Mouse (Mus musculus) hindbrain, embryonic 14.5 days (tissue): Measurements from ENCODE around the gene Kdm2b. TPM values are rescaled to one million over a fixed set of nuclear protein-coding genes. Genes with fewer than 3 reads are reported as not detected.

Experiments
- ATAC-seq: fragments of 200-750 bp; cut with Nextera tagmentation; 2 replicates; pipeline ENCODE4 v1.8.0; 2017; ENCODE audit warnings: moderate number of reproducible peaks, mild to moderate bottlenecking, moderate TSS enrichment, moderate library complexity; ENCODE audit not compliant: low FRiP score
- DNase-seq: peaks from one replicate; pipeline ENCODE4 v3.0.0-alpha.2; 2015; ENCODE audit warnings: low spot score
- H3K27ac ChIP-seq: fragments of 300-500 bp; sonication (generic); 2 replicates; pipeline ENCODE4 v1.5.1; 2014; ENCODE audit warnings: mild to moderate bottlenecking, moderate library complexity
- H3K27me3 ChIP-seq: fragments of 300-500 bp; sonication (generic); 2 replicates; pipeline ENCODE4 v1.6.1; 2014; ENCODE audit warnings: mild to moderate bottlenecking, low read length, mixed read lengths; ENCODE audit not compliant: control insufficient read depth, insufficient read depth
- H3K36me3 ChIP-seq: fragments of 300-500 bp; sonication (generic); replicated peaks from 2 replicates; pipeline ENCODE4 v1.6.1; 2014; ENCODE audit not compliant: control insufficient read depth, insufficient read depth
- H3K4me1 ChIP-seq: fragments of 300-500 bp; sonication (generic); replicated peaks from 2 replicates; pipeline ENCODE4 v1.6.1; 2014; ENCODE audit warnings: antibody characterized with exemption, low read length, mixed read lengths; ENCODE audit not compliant: control insufficient read depth, insufficient read depth
- H3K4me2 ChIP-seq: fragments of 300-500 bp; sonication (generic); replicated peaks from 2 replicates; pipeline ENCODE4 v1.6.1; 2014; ENCODE audit warnings: mild to moderate bottlenecking, moderate library complexity
- H3K4me3 ChIP-seq: fragments of 300-500 bp; sonication (generic); replicated peaks from 2 replicates; pipeline ENCODE4 v1.5.1; 2014; ENCODE audit warnings: mild to moderate bottlenecking, low read length
- H3K9ac ChIP-seq: fragments of 300-500 bp; sonication (generic); 2 replicates; pipeline ENCODE4 v1.6.1; 2014
- H3K9me3 ChIP-seq: fragments of 300-500 bp; sonication (generic); 2 replicates; pipeline ENCODE4 v1.6.1; 2016; ENCODE audit warnings: low read length; ENCODE audit not compliant: control insufficient read depth
- WGBS: fragments of 180-500 bp; shearing (Covaris S2); extraction: QIAGEN DNeasy Blood & Tissue Kit; methylation state at CpG from one replicate; pipeline ENCODE4 v1.1.7; 2014; 5-methylcytosine and 5-hydroxymethylcytosine counted together
- polyA plus RNA-seq: library from polyadenylated mRNA; unstranded; fragments of >200 nt; fragmentation: Nextera tagmentation; extraction: Ambion mirVana; gene quantifications from 2 replicates; pipeline ENCODE4 v1.2.1, GENCODE M21; 2014

The Kdm2b gene
- polyA plus RNA-seq, 1 experiment from 2014 or later = 87.1 TPM

GRCm38 (mm10) chr5:122825099-122825498 lies 164.5 kb downstream of the Kdm2b start:
- 85% methylated on average over 8 of the region's 8 CpGs for WGBS
- H3K4me2 ChIP-seq = no peak overlapping the region
- H3K4me3 ChIP-seq = no peak overlapping the region
- H3K27ac ChIP-seq = no peak overlapping the region
- ATAC-seq (no peak), DNase-seq (no peak)
- H3K27me3 ChIP-seq = no peaks in the 10 kb centered on the region
- peaks cover 2% of the 10 kb centered on the region for H3K4me1 ChIP-seq
- no peaks in the 10 kb centered on the region for H3K36me3 ChIP-seq
- no peaks in the 10 kb centered on the region for H3K9me3 ChIP-seq
- H3K9ac ChIP-seq = no peak overlapping the region

GRCm38 (mm10) chr5:122824450-122824849 lies 165.2 kb downstream of the Kdm2b start:
- DNase-seq = no peak
- H3K4me3 ChIP-seq = no peak overlapping the region
- H3K4me1 ChIP-seq = peaks cover 9% of the 10 kb centered on the region
- H3K36me3 ChIP-seq = peaks cover under 1% of the 10 kb centered on the region; the same call in 1 of the 2 replicates
- no peak overlapping the region for H3K27ac ChIP-seq
- no peak for ATAC-seq
- no peak overlapping the region for H3K9ac ChIP-seq
- 67% methylated on average over 6 of the region's 6 CpGs for WGBS
- no peak overlapping the region for H3K4me2 ChIP-seq
- H3K9me3 ChIP-seq = no peaks in the 10 kb centered on the region
- H3K27me3 ChIP-seq = no peaks in the 10 kb centered on the region

- Histone ChIP-seq H3K9ac (no peak overlapping the region), H3K27ac (no peak overlapping the region), H3K4me1 (peaks cover 13% of the 10 kb centered on the region), H3K36me3 (peaks cover 6% of the 10 kb centered on the region; the same call in 1 of the 2 replicates), H3K4me2 (no peak overlapping the region), H3K4me3 (no peak overlapping the region), H3K27me3 (no peaks in the 10 kb centered on the region), H3K9me3 (no peaks in the 10 kb centered on the region)
- DNase-seq (no peak), ATAC-seq (no peak)
- WGBS = 62% methylated on average over 1 of the region's 1 CpGs
These were observed 165.6 kb downstream of the Kdm2b start for GRCm38 (mm10) chr5:122823976-122824375.

GRCm38 (mm10) chr5:122822441-122822840 lies 167.2 kb downstream of the Kdm2b start:
- WGBS = 91% methylated on average over 4 of the region's 4 CpGs
- Histone ChIP-seq H3K4me2 (no peak overlapping the region), H3K4me3 (no peak overlapping the region), H3K36me3 (peaks cover 21% of the 10 kb centered on the region), H3K9ac (no peak overlapping the region), H3K27ac (no peak overlapping the region), H3K27me3 (no peaks in the 10 kb centered on the region), H3K9me3 (no peaks in the 10 kb centered on the region), H3K4me1 (peaks cover 13% of the 10 kb centered on the region)
- ATAC-seq = no peak
- no peak for DNase-seq

- Histone ChIP-seq H3K4me2 (peak overlapping the region; percentile 72), H3K4me1 (peaks cover 13% of the 10 kb centered on the region), H3K27ac (peak overlapping the region; percentile 93), H3K4me3 (peak overlapping the region; percentile 62), H3K9ac (peak overlapping the region; percentile 72), H3K36me3 (peaks cover 29% of the 10 kb centered on the region), H3K9me3 (no peaks in the 10 kb centered on the region), H3K27me3 (no peaks in the 10 kb centered on the region)
- no peak for DNase-seq
- ATAC-seq = peak; percentile 47
- WGBS = under 1% methylated on average over 10 of the region's 10 CpGs
These were observed 168.1 kb downstream of the Kdm2b start for GRCm38 (mm10) chr5:122821524-122821885.

- peak within 1 kb of the TSS; percentile 93 for H3K27ac ChIP-seq
- WGBS = 0% methylated on average over 55 of the region's 55 CpGs
- H3K9me3 ChIP-seq = no peaks in the 10 kb centered on the region
- H3K4me1 ChIP-seq = peaks cover 13% of the 10 kb centered on the region
- peak within 1 kb of the TSS; percentile 72 for H3K4me2 ChIP-seq
- peak within 1 kb of the TSS; percentile 72 for H3K9ac ChIP-seq
- H3K27me3 ChIP-seq = no peaks in the 10 kb centered on the region
- H3K36me3 ChIP-seq = peaks cover 35% of the 10 kb centered on the region
- DNase-seq (peak; percentile 92), ATAC-seq (peak; percentile 100)
- H3K4me3 ChIP-seq = peak within 1 kb of the TSS; percentile 62
These were observed 168.7 kb downstream of the Kdm2b start, which contains the start of gene Anapc5 for GRCm38 (mm10) chr5:122820777-122821523. Gene Anapc5, minus strand, starts transcription at chr5:122821339.

Other genes starting within 250 kb of the Kdm2b start
- 57.2 and 59.2 TPM in 2 replicates for gene Camkk2, start 210.4 kb downstream of the Kdm2b start, polyA plus RNA-seq
- gene Anapc5, start 168.5 kb downstream of the Kdm2b start, polyA plus RNA-seq = 487 and 525 TPM in 2 replicates
- gene Rnf34, start 139.8 kb downstream of the Kdm2b start, polyA plus RNA-seq = 46.2 and 54.8 TPM in 2 replicates
- gene Orai1, start 25.3 kb upstream of the Kdm2b start, polyA plus RNA-seq = 16.2 and 18.0 TPM in 2 replicates
- 0.79 TPM in 1 of 2 replicates, not detected in the other for gene Morn3, start 57.2 kb upstream of the Kdm2b start, polyA plus RNA-seq
- 13.0 and 14.0 TPM in 2 replicates for gene Tmem120b, start 78.6 kb upstream of the Kdm2b start, polyA plus RNA-seq
- gene Rhof, start 142.9 kb upstream of the Kdm2b start, polyA plus RNA-seq = 13.0 and 17.5 TPM in 2 replicates
- 12.6 and 12.7 TPM in 2 replicates for gene Setd1b, start 152.4 kb upstream of the Kdm2b start, polyA plus RNA-seq
- gene Psmd9, start 179.6 kb upstream of the Kdm2b start, polyA plus RNA-seq = 59.1 and 66.8 TPM in 2 replicates
- not detected in 2 replicates for gene Hpd, start 192.9 kb upstream of the Kdm2b start, polyA plus RNA-seq